Mouse (Mus musculus): ENCODE data around the gene Srbd1. TPM values are rescaled to one million over a fixed set of nuclear protein-coding genes. Genes with fewer than 3 reads are reported as not detected.

Srbd1 gene
- total RNA-seq, 2 experiments from 2014 or later, result 19.5 to 19.9 TPM

- DNase-seq, result no peak
Measured at GRCm38 (mm10) chr17:85978876-85979275, 166.1 kb downstream of the Srbd1 start.

- DNase-seq, result no peak
Measured at GRCm38 (mm10) chr17:85975077-85975476, 169.9 kb downstream of the Srbd1 start.

- DNase-seq, result no peak
Measured at GRCm38 (mm10) chr17:85974591-85974990, 170.4 kb downstream of the Srbd1 start.

GRCm38 (mm10) chr17:85971120-85971519, 173.9 kb downstream of the Srbd1 start:
- DNase-seq, result no peak

GRCm38 (mm10) chr17:85961653-85962052, 183.3 kb downstream of the Srbd1 start:
- DNase-seq, result no peak

- DNase-seq, result no peak
Measured at GRCm38 (mm10) chr17:85951771-85952170, 193.2 kb downstream of the Srbd1 start.

- DNase-seq, result no peak
Measured at GRCm38 (mm10) chr17:85949919-85950505, 195.0 kb downstream of the Srbd1 start.

- peak; percentile 42 for DNase-seq
Measured at GRCm38 (mm10) chr17:85948911-85949909, 195.8 kb downstream of the Srbd1 start.

GRCm38 (mm10) chr17:85944726-85945125, 200.2 kb downstream of the Srbd1 start:
- DNase-seq, result no peak

- DNase-seq, result no peak
Measured at GRCm38 (mm10) chr17:85943994-85944640, 200.9 kb downstream of the Srbd1 start.

- DNase-seq, result no peak
Measured at GRCm38 (mm10) chr17:85943551-85943981, 201.4 kb downstream of the Srbd1 start.

GRCm38 (mm10) chr17:85943071-85943470, 201.9 kb downstream of the Srbd1 start:
- DNase-seq, result no peak

GRCm38 (mm10) chr17:85942123-85942522, 202.9 kb downstream of the Srbd1 start:
- DNase-seq, result no peak

GRCm38 (mm10) chr17:85941141-85941738, 203.7 kb downstream of the Srbd1 start:
- DNase-seq, result no peak

GRCm38 (mm10) chr17:85937131-85937530, 207.8 kb downstream of the Srbd1 start:
- no peak for DNase-seq

GRCm38 (mm10) chr17:85935268-85935667, 209.7 kb downstream of the Srbd1 start:
- DNase-seq, result no peak

Other genes starting within 250 kb of the Srbd1 start
- 10 to 100 TPM; 33.8 to 35.5 TPM for gene Prkce, start 22.6 kb upstream of the Srbd1 start, total RNA-seq (2021)